Mouse (Mus musculus): ENCODE results near the gene Agap2. TPM values are rescaled to one million over a fixed set of nuclear protein-coding genes. Genes with fewer than 3 reads are reported as not detected.
"Not testable (repeated sequence)": the region's sequence is repeated elsewhere in the genome, so short reads cannot be mapped to it uniquely, and the experiment has no call there.

The Agap2 gene
- polyA plus RNA-seq, 1 experiment from 2014 or later, result 0.32 TPM

- no peak overlapping the region for H3K4me3 ChIP-seq (ENCODE audit: low read depth, low read length)
- TF ChIP-seq CTCF (IDR thresholded peaks at IDR 0.05) (no peak), EP300 (IDR thresholded peaks at IDR 0.05) (no peak)
- H3K4me2 ChIP-seq (replicated peaks; ENCODE audit: low read depth, low read length), result no peak overlapping the region
- H3K9ac ChIP-seq (replicated peaks; ENCODE audit: low read depth), result no peak overlapping the region
- DNase-seq (ENCODE audit: low spot score) (peak; percentile 74), ATAC-seq (0 out of 2 replicates have a peak, but pooled peaks have one; percentile 26)
- no peak overlapping the region for H3K27ac ChIP-seq (ENCODE audit: low read length)
- no peaks in the 10 kb centered on the region for H3K27me3 ChIP-seq (replicated peaks; ENCODE audit: insufficient read depth, low read length)
- H3K4me1 ChIP-seq (ENCODE audit: insufficient read depth, low read depth, low read length), result peaks cover 4% of the 10 kb centered on the region; the same call in 1 of the 2 replicates
- 41% methylated on average over 4 of the region's 4 CpGs for WGBS
- no peaks in the 10 kb centered on the region for H3K36me3 ChIP-seq (ENCODE audit: insufficient read depth, low read length)
- no peaks in the 10 kb centered on the region for H3K9me3 ChIP-seq (ENCODE audit: low read length)
Measured at GRCm38 (mm10) chr10:127129431-127129830, 54.3 kb downstream of the Agap2 start.

GRCm38 (mm10) chr10:127132469-127132868 lies 57.4 kb downstream of the Agap2 start:
- Histone ChIP-seq H3K9me3 (ENCODE audit: low read length) (no peaks in the 10 kb centered on the region), H3K36me3 (ENCODE audit: insufficient read depth, low read length) (no peaks in the 10 kb centered on the region), H3K9ac (replicated peaks; ENCODE audit: low read depth) (no peak overlapping the region), H3K27ac (ENCODE audit: low read length) (no peak overlapping the region), H3K27me3 (replicated peaks; ENCODE audit: insufficient read depth, low read length) (no peaks in the 10 kb centered on the region), H3K4me2 (replicated peaks; ENCODE audit: low read depth, low read length) (no peak overlapping the region), H3K4me3 (ENCODE audit: low read depth, low read length) (no peak overlapping the region), H3K4me1 (ENCODE audit: insufficient read depth, low read depth, low read length) (peaks cover 4% of the 10 kb centered on the region; the same call in 1 of the 2 replicates)
- 41% methylated on average over 5 of the region's 5 CpGs for WGBS
- DNase-seq (ENCODE audit: low spot score) (no peak), ATAC-seq (no peak)
- TF ChIP-seq EP300 (IDR thresholded peaks at IDR 0.05) (no peak), CTCF (IDR thresholded peaks at IDR 0.05) (no peak)

DNA sequence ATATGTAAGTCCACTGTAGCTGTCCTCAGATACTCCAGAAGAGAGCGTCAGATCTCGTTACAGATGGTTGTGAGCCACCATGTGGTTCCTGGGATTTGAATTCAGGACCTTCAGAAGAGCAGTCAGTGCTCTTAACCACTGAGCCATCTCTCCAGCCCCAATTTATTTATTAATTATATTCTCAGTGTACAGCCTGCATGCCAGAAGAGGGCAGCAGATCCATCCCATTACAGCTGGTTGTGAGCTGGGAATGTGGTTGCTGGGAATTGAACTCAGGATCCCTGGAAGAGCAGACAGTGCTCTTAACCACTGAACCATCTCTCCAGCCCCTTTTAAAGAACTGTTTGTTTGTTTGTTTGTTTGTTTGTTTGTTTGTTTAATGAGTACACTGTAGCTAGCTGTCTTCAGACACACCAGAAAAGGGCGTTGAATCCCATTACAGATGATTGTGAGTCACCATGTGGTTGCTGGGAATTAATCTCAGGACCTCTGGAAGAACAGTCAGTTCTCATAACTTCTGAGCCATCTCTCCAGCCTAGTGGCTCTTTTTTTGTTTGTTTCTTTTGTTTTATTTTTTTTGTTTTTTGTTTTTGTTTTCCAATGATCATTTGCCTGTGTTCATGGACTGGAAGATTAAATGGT lies 59.4 kb downstream of the Agap2 start:
- not testable (repeated sequence) for H3K4me3 ChIP-seq (ENCODE audit: low read depth, low read length); H3K36me3 ChIP-seq (ENCODE audit: insufficient read depth, low read length); ATAC-seq; H3K27me3 ChIP-seq (replicated peaks; ENCODE audit: insufficient read depth, low read length); H3K9me3 ChIP-seq (ENCODE audit: low read length); DNase-seq (ENCODE audit: low spot score); H3K27ac ChIP-seq (ENCODE audit: low read length); H3K4me2 ChIP-seq (replicated peaks; ENCODE audit: low read depth, low read length); H3K4me1 ChIP-seq (ENCODE audit: insufficient read depth, low read depth, low read length); H3K9ac ChIP-seq (replicated peaks; ENCODE audit: low read depth)
- TF ChIP-seq CTCF (IDR thresholded peaks at IDR 0.05), result peak; percentile 63
- 77% methylated on average over 3 of the region's 3 CpGs for WGBS

DNA sequence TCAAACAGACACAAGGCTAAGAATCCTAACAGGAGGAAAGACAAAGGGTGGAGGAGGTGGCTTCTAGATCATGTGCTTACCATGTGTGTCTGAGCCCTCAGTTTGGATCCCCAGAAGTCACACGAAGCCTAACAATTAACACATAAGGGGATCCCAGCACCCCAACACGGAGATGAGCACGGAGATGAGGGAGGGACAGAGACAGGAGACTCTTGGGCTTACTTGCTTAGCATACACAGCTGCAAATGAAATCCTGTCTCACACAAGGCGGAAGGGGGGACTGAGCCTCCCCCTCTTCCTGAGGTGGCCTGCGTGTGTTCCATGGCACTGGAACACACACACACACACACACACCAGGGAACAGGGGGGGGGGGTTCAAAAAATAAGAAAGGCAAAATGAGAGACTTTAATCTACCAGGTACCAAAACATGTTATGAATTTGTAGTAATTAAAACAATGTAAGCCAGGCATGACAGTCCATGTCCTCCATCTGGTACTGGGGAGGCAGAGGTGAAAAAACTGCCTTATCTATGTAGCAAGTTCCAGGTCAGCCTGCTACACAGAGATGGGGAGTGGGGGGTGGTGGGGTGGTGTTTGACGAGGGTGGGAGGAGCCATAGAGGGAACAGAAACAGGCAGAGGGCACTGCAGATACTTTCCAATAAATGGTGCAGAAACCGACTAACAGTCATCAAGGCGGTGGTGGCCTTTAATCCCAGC lies 60.2 kb downstream of the Agap2 start:
- no peaks in the 10 kb centered on the region for H3K4me1 ChIP-seq (ENCODE audit: insufficient read depth, low read depth, low read length)
- no peak overlapping the region for H3K27ac ChIP-seq (ENCODE audit: low read length)
- ATAC-seq (no peak), DNase-seq (ENCODE audit: low spot score) (no peak)
- no peaks in the 10 kb centered on the region for H3K27me3 ChIP-seq (replicated peaks; ENCODE audit: insufficient read depth, low read length)
- TF ChIP-seq EP300 (IDR thresholded peaks at IDR 0.05) (no peak), CTCF (IDR thresholded peaks at IDR 0.05) (no peak)
- H3K4me3 ChIP-seq (ENCODE audit: low read depth, low read length), result no peak overlapping the region
- H3K9me3 ChIP-seq (ENCODE audit: low read length), result no peaks in the 10 kb centered on the region
- H3K4me2 ChIP-seq (replicated peaks; ENCODE audit: low read depth, low read length), result no peak overlapping the region
- no peak overlapping the region for H3K9ac ChIP-seq (replicated peaks; ENCODE audit: low read depth)
- no peaks in the 10 kb centered on the region for H3K36me3 ChIP-seq (ENCODE audit: insufficient read depth, low read length)
- 41% methylated on average over 7 of the region's 8 CpGs for WGBS

- TF ChIP-seq CTCF (IDR thresholded peaks at IDR 0.05) (no peak), EP300 (IDR thresholded peaks at IDR 0.05) (no peak)
- Histone ChIP-seq H3K4me1 (ENCODE audit: insufficient read depth, low read depth, low read length) (no peaks in the 10 kb centered on the region), H3K9ac (replicated peaks; ENCODE audit: low read depth) (no peak overlapping the region), H3K27me3 (replicated peaks; ENCODE audit: insufficient read depth, low read length) (no peaks in the 10 kb centered on the region), H3K9me3 (ENCODE audit: low read length) (no peaks in the 10 kb centered on the region), H3K36me3 (ENCODE audit: insufficient read depth, low read length) (no peaks in the 10 kb centered on the region), H3K27ac (ENCODE audit: low read length) (no peak overlapping the region), H3K4me2 (replicated peaks; ENCODE audit: low read depth, low read length) (no peak overlapping the region), H3K4me3 (ENCODE audit: low read depth, low read length) (no peak overlapping the region)
- WGBS, result 70% methylated on average over 4 of the region's 4 CpGs
- DNase-seq (ENCODE audit: low spot score), result peak; percentile 52
- no peak for ATAC-seq
Measured at GRCm38 (mm10) chr10:127136510-127136909, 61.4 kb downstream of the Agap2 start.

GRCm38 (mm10) chr10:127137896-127138295 lies 62.8 kb downstream of the Agap2 start:
- H3K27ac ChIP-seq (ENCODE audit: low read length), result no peak overlapping the region
- H3K4me2 ChIP-seq (replicated peaks; ENCODE audit: low read depth, low read length), result no peak overlapping the region
- 62% methylated on average over 3 of the region's 3 CpGs for whole genome bisulfite sequencing
- TF ChIP-seq EP300 (IDR thresholded peaks at IDR 0.05), result no peak
- no peaks in the 10 kb centered on the region for H3K27me3 ChIP-seq (replicated peaks; ENCODE audit: insufficient read depth, low read length)
- no peaks in the 10 kb centered on the region for H3K4me1 ChIP-seq (ENCODE audit: insufficient read depth, low read depth, low read length)
- no peak for ATAC-seq
- no peak overlapping the region for H3K4me3 ChIP-seq (ENCODE audit: low read depth, low read length)
- H3K36me3 ChIP-seq (ENCODE audit: insufficient read depth, low read length), result no peaks in the 10 kb centered on the region
- no peak for DNase-seq (ENCODE audit: low spot score)
- H3K9ac ChIP-seq (replicated peaks; ENCODE audit: low read depth), result no peak overlapping the region
- no peaks in the 10 kb centered on the region for H3K9me3 ChIP-seq (ENCODE audit: low read length)

All from lung, postnatal 0 days (tissue).